Mouse (Mus musculus): Measurements from ENCODE around the gene Acad11.

- no peak for TF ChIP-seq CEBPB (IDR thresholded peaks at IDR 0.05; ENCODE audit: insufficient read depth, poor library complexity, severe bottlenecking)
- TF ChIP-seq MAX (IDR thresholded peaks at IDR 0.05; ENCODE audit: low read depth) = no peak
- TF ChIP-seq MYOD1 (IDR thresholded peaks at IDR 0.05; ENCODE audit: control insufficient read depth in 1 of 3, insufficient read length in 2 of 3, low read depth in 2 of 3) = no peak
- no peak for TF ChIP-seq POLR2A (IDR thresholded peaks at IDR 0.05; ENCODE audit: insufficient read length, low read depth)
- no peak for TF ChIP-seq TCF12 (IDR thresholded peaks at IDR 0.05; ENCODE audit: insufficient read depth, poor library complexity, severe bottlenecking)
- no peak for TF ChIP-seq USF1 (IDR thresholded peaks at IDR 0.05; ENCODE audit: low read depth)
- TF ChIP-seq REST (IDR thresholded peaks at IDR 0.05; ENCODE audit: insufficient read depth, insufficient read length) = no peak
- TF ChIP-seq E2F4 (IDR thresholded peaks at IDR 0.05; ENCODE audit: insufficient read depth) = no peak
- no peak for TF ChIP-seq TCF3 (IDR thresholded peaks at IDR 0.05; ENCODE audit: insufficient read length, low read depth)
- TF ChIP-seq SRF (IDR thresholded peaks at IDR 0.05; ENCODE audit: control insufficient read depth, insufficient read length, low read depth) = no peak
- no peak for TF ChIP-seq MYOG (IDR thresholded peaks at IDR 0.05; ENCODE audit: control insufficient read depth in 1 of 3, insufficient read depth in 1 of 3, insufficient read length in 2 of 3, low read depth in 2 of 3)
Observed at GRCm38 (mm10) chr9:104080038-104080437, 16.9 kb downstream of the Acad11 start.
